Mouse (Mus musculus) forebrain, embryonic 16.5 days (tissue): ENCODE data around the gene Pxylp1. TPM values are rescaled to one million over a fixed set of nuclear protein-coding genes. Genes with fewer than 3 reads are reported as not detected.
"Not testable (repeated sequence)": the region's sequence is repeated elsewhere in the genome, so short reads cannot be mapped to it uniquely, and the experiment has no call there.

Source experiments
- ATAC-seq: fragments of 200-750 bp; cut with Nextera tagmentation; 2 replicates; pipeline ENCODE4 v1.8.0; 2017; ENCODE audit warnings: mild to moderate bottlenecking, moderate library complexity
- H3K27ac ChIP-seq: fragments of 300-500 bp; sonication (generic); 2 replicates; pipeline ENCODE4 v1.5.1; 2014; ENCODE audit warnings: low read length, control low read depth
- H3K27me3 ChIP-seq: fragments of 300-500 bp; sonication (generic); replicated peaks from 2 replicates; pipeline ENCODE4 v1.6.1; 2014; ENCODE audit warnings: low read length; ENCODE audit not compliant: control insufficient read depth, insufficient read depth
- H3K36me3 ChIP-seq: fragments of 300-500 bp; sonication (generic); 2 replicates; pipeline ENCODE4 v1.6.1; 2014; ENCODE audit not compliant: control insufficient read depth, insufficient read depth
- H3K4me1 ChIP-seq: fragments of 300-500 bp; sonication (generic); replicated peaks from 2 replicates; pipeline ENCODE4 v1.6.1; 2014; ENCODE audit warnings: low read length; ENCODE audit not compliant: control insufficient read depth, insufficient read depth
- H3K4me2 ChIP-seq: fragments of 300-500 bp; sonication (generic); 2 replicates; pipeline ENCODE4 v1.6.1; 2014; ENCODE audit warnings: mild to moderate bottlenecking, low read length, control low read depth
- H3K4me3 ChIP-seq: fragments of 300-500 bp; sonication (generic); replicated peaks from 2 replicates; pipeline ENCODE4 v1.5.1; 2014; ENCODE audit warnings: mild to moderate bottlenecking, low read length, control low read depth
- H3K9ac ChIP-seq: fragments of 300-500 bp; sonication (generic); replicated peaks from 2 replicates; pipeline ENCODE4 v1.6.1; 2014; ENCODE audit warnings: low read depth, low read length, control low read depth
- H3K9me3 ChIP-seq: fragments of 300-500 bp; sonication (generic); 2 replicates; pipeline ENCODE4 v1.6.1; 2016; ENCODE audit warnings: low read length; ENCODE audit not compliant: control insufficient read depth
- WGBS: fragments of 180-500 bp; shearing (Covaris S2); extraction: QIAGEN DNeasy Blood & Tissue Kit; methylation state at CpG from one replicate; pipeline ENCODE4 v1.1.7; 2014; 5-methylcytosine and 5-hydroxymethylcytosine counted together
- polyA plus RNA-seq: library from polyadenylated mRNA; unstranded; fragments of >200 nt; fragmentation: Nextera tagmentation; extraction: Ambion mirVana; gene quantifications from 2 replicates; pipeline ENCODE4 v1.2.1, GENCODE M21; 2015

Gene Pxylp1
- 32.5 and 33.3 TPM in 2 replicates for polyA plus RNA-seq

- Histone ChIP-seq H3K27ac (peak within 1 kb of the TSS; percentile 63), H3K9ac (no peak within 1 kb of the TSS), H3K4me3 (no peak within 1 kb of the TSS), H3K36me3 (no peaks in the 10 kb centered on the region), H3K4me2 (peak within 1 kb of the TSS; percentile 1; the same call in 1 of the 2 replicates), H3K27me3 (no peaks in the 10 kb centered on the region), H3K4me1 (peaks cover 41% of the 10 kb centered on the region), H3K9me3 (no peaks in the 10 kb centered on the region)
- no peak for ATAC-seq
- WGBS: 2% methylated on average over 3 of the region's 3 CpGs
Measured at GRCm38 (mm10) chr9:96892546-96892945, at the start of gene Pxylp1. Gene Pxylp1, minus strand, starts transcription at chr9:96892669.

- WGBS: 80% methylated on average over 5 of the region's 5 CpGs
- Histone ChIP-seq H3K27ac (no peak overlapping the region), H3K4me3 (no peak overlapping the region), H3K4me1 (no peaks in the 10 kb centered on the region), H3K9ac (no peak overlapping the region), H3K9me3 (no peaks in the 10 kb centered on the region), H3K4me2 (no peak overlapping the region), H3K36me3 (0 out of 2 replicates have a peak, but pooled peaks cover 2% of the 10 kb centered on the region), H3K27me3 (no peaks in the 10 kb centered on the region)
- ATAC-seq: no peak
Measured at GRCm38 (mm10) chr9:96938887-96939286, 46.4 kb upstream of the Pxylp1 start.

- not testable (repeated sequence) for H3K9ac ChIP-seq, ATAC-seq, H3K4me2 ChIP-seq, H3K36me3 ChIP-seq, H3K27ac ChIP-seq, H3K4me3 ChIP-seq, H3K27me3 ChIP-seq, H3K4me1 ChIP-seq, H3K9me3 ChIP-seq
- 100% methylated on average over 1 of the region's 2 CpGs for WGBS
Measured at GRCm38 (mm10) chr9:96936427-96936826, 44.0 kb upstream of the Pxylp1 start.

- no peak overlapping the region for H3K4me3 ChIP-seq
- no peak for ATAC-seq
- 52% methylated on average over 15 of the region's 15 CpGs for WGBS
- H3K27ac ChIP-seq: no peak overlapping the region
- no peak overlapping the region for H3K4me2 ChIP-seq
- H3K9me3 ChIP-seq: no peaks in the 10 kb centered on the region
- H3K4me1 ChIP-seq: no peaks in the 10 kb centered on the region
- H3K9ac ChIP-seq: no peak overlapping the region
- H3K27me3 ChIP-seq: no peaks in the 10 kb centered on the region
- H3K36me3 ChIP-seq: no peaks in the 10 kb centered on the region
Measured at GRCm38 (mm10) chr9:96935556-96936300, 43.3 kb upstream of the Pxylp1 start.

- H3K9ac ChIP-seq: no peak overlapping the region
- WGBS: 79% methylated on average over 3 of the region's 3 CpGs
- no peak overlapping the region for H3K27ac ChIP-seq
- no peaks in the 10 kb centered on the region for H3K9me3 ChIP-seq
- no peak overlapping the region for H3K4me2 ChIP-seq
- no peak overlapping the region for H3K4me3 ChIP-seq
- ATAC-seq: no peak
- H3K27me3 ChIP-seq: no peaks in the 10 kb centered on the region
- no peaks in the 10 kb centered on the region for H3K4me1 ChIP-seq
- H3K36me3 ChIP-seq: no peaks in the 10 kb centered on the region
Measured at GRCm38 (mm10) chr9:96934816-96935215, 42.3 kb upstream of the Pxylp1 start.

GRCm38 (mm10) chr9:96932751-96933150 lies 40.3 kb upstream of the Pxylp1 start:
- WGBS: 80% methylated on average over 8 of the region's 8 CpGs
- H3K9me3 ChIP-seq: no peaks in the 10 kb centered on the region
- no peaks in the 10 kb centered on the region for H3K27me3 ChIP-seq
- H3K9ac ChIP-seq: no peak overlapping the region
- H3K27ac ChIP-seq: no peak overlapping the region
- no peak overlapping the region for H3K4me3 ChIP-seq
- no peak overlapping the region for H3K4me2 ChIP-seq
- no peaks in the 10 kb centered on the region for H3K4me1 ChIP-seq
- no peaks in the 10 kb centered on the region for H3K36me3 ChIP-seq
- ATAC-seq: no peak

GRCm38 (mm10) chr9:96923577-96924316 lies 31.3 kb upstream of the Pxylp1 start:
- H3K27me3 ChIP-seq: no peaks in the 10 kb centered on the region
- H3K4me1 ChIP-seq: no peaks in the 10 kb centered on the region
- H3K9ac ChIP-seq: no peak overlapping the region
- no peak for ATAC-seq
- no peak overlapping the region for H3K4me2 ChIP-seq
- no peak overlapping the region for H3K4me3 ChIP-seq
- H3K9me3 ChIP-seq: 0 out of 2 replicates have a peak, but pooled peaks cover 2% of the 10 kb centered on the region
- 88% methylated on average over 17 of the region's 17 CpGs for WGBS
- H3K27ac ChIP-seq: no peak overlapping the region
- no peaks in the 10 kb centered on the region for H3K36me3 ChIP-seq

GRCm38 (mm10) chr9:96923119-96923518 lies 30.6 kb upstream of the Pxylp1 start:
- Histone ChIP-seq H3K4me1 (no peaks in the 10 kb centered on the region), H3K36me3 (no peaks in the 10 kb centered on the region), H3K9me3 (0 out of 2 replicates have a peak, but pooled peaks cover 2% of the 10 kb centered on the region), H3K4me3 (no peak overlapping the region), H3K9ac (no peak overlapping the region), H3K4me2 (no peak overlapping the region), H3K27ac (no peak overlapping the region), H3K27me3 (no peaks in the 10 kb centered on the region)
- 79% methylated on average over 6 of the region's 6 CpGs for WGBS
- ATAC-seq: no peak

- 35% methylated on average over 27 of the region's 27 CpGs for WGBS
- Histone ChIP-seq H3K27ac (no peak overlapping the region), H3K9ac (no peak overlapping the region), H3K27me3 (no peaks in the 10 kb centered on the region), H3K4me3 (no peak overlapping the region), H3K4me2 (no peak overlapping the region), H3K4me1 (no peaks in the 10 kb centered on the region; the same call in 1 of the 2 replicates), H3K36me3 (no peaks in the 10 kb centered on the region), H3K9me3 (no peaks in the 10 kb centered on the region)
- ATAC-seq: peak; percentile 93
Measured at GRCm38 (mm10) chr9:96916620-96917538, 24.4 kb upstream of the Pxylp1 start.
